Mouse (Mus musculus) midbrain, embryonic 14.5 days (tissue): ENCODE results near the gene Cmtm3. TPM values are rescaled to one million over a fixed set of nuclear protein-coding genes. Genes with fewer than 3 reads are reported as not detected.

ENCODE experiments used
- ATAC-seq: fragments of 200-750 bp; cut with Nextera tagmentation; 2 replicates; pipeline ENCODE4 v1.8.0; 2017; ENCODE audit warnings: moderate number of reproducible peaks, moderate library complexity; ENCODE audit not compliant: low FRiP score, low TSS enrichment
- DNase-seq: peaks from one replicate; pipeline ENCODE4 v3.0.0-alpha.2; 2015
- H3K27ac ChIP-seq: fragments of 300-500 bp; sonication (generic); replicated peaks from 2 replicates; pipeline ENCODE4 v1.5.1; 2014; ENCODE audit warnings: mild to moderate bottlenecking, low read depth, low read length, moderate library complexity
- H3K27me3 ChIP-seq: fragments of 300-500 bp; sonication (generic); 2 replicates; pipeline ENCODE4 v1.6.1; 2014; ENCODE audit warnings: low read length, control low read depth, mixed read lengths; ENCODE audit not compliant: control insufficient read depth, insufficient read depth
- H3K36me3 ChIP-seq: fragments of 300-500 bp; sonication (generic); 2 replicates; pipeline ENCODE4 v1.6.1; 2014; ENCODE audit warnings: low read length, control low read depth; ENCODE audit not compliant: control insufficient read depth, insufficient read depth
- H3K4me1 ChIP-seq: fragments of 300-500 bp; sonication (generic); 2 replicates; pipeline ENCODE4 v1.6.1; 2014; ENCODE audit warnings: mild to moderate bottlenecking, antibody characterized with exemption, low read length, control low read depth; ENCODE audit not compliant: control insufficient read depth, insufficient read depth
- H3K4me2 ChIP-seq: fragments of 300-500 bp; sonication (generic); 2 replicates; pipeline ENCODE4 v1.6.1; 2014; ENCODE audit warnings: mild to moderate bottlenecking, low read length, moderate library complexity
- H3K4me3 ChIP-seq: fragments of 300-500 bp; sonication (generic); replicated peaks from 2 replicates; pipeline ENCODE4 v1.5.1; 2014; ENCODE audit warnings: low read depth, low read length
- H3K9ac ChIP-seq: fragments of 300-500 bp; sonication (generic); replicated peaks from 2 replicates; pipeline ENCODE4 v1.6.1; 2014; ENCODE audit warnings: mild to moderate bottlenecking, low read length, moderate library complexity
- H3K9me3 ChIP-seq: fragments of 300-500 bp; sonication (generic); 2 replicates; pipeline ENCODE4 v1.6.1; 2016; ENCODE audit warnings: low read length, control low read depth, mixed read lengths; ENCODE audit not compliant: control insufficient read depth
- WGBS: fragments of 180-500 bp; shearing (Covaris S2); extraction: QIAGEN DNeasy Blood & Tissue Kit; methylation state at CpG from one replicate; pipeline ENCODE4 v1.1.7; 2014; 5-methylcytosine and 5-hydroxymethylcytosine counted together
- polyA plus RNA-seq: library from polyadenylated mRNA; unstranded; fragments of >200 nt; fragmentation: Nextera tagmentation; extraction: Ambion mirVana; gene quantifications from 2 replicates; pipeline ENCODE4 v1.2.1, GENCODE M21; 2014

Gene Cmtm3
- polyA plus RNA-seq, 1 experiment from 2014 or later, result 36.9 TPM

DNA sequence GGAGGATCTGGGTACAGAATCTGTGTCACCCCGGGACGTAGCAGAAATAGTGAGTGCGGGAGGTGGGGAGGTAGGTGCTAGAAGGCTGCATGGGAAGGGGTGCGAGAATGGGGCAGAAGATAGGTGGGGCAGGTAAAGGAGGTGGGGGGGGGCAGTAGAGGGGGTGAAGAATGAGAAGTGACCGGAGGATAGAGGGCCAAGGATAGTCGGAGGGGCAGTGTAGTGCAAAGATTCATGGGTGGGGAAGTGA, 698 bp downstream of the Cmtm3 start:
- Histone ChIP-seq H3K4me3 (peak overlapping the region; percentile 50), H3K4me2 (peak overlapping the region; percentile 88), H3K27ac (no peak overlapping the region), H3K27me3 (no peaks in the 10 kb centered on the region), H3K36me3 (no peaks in the 10 kb centered on the region), H3K4me1 (0 out of 2 replicates have a peak, but pooled peaks cover 7% of the 10 kb centered on the region), H3K9ac (peak overlapping the region; percentile 60), H3K9me3 (no peaks in the 10 kb centered on the region)
- 1% methylated on average over 6 of the region's 6 CpGs for WGBS
- DNase-seq (no peak), ATAC-seq (no peak; the same call in none of the 2 replicates)

DNA sequence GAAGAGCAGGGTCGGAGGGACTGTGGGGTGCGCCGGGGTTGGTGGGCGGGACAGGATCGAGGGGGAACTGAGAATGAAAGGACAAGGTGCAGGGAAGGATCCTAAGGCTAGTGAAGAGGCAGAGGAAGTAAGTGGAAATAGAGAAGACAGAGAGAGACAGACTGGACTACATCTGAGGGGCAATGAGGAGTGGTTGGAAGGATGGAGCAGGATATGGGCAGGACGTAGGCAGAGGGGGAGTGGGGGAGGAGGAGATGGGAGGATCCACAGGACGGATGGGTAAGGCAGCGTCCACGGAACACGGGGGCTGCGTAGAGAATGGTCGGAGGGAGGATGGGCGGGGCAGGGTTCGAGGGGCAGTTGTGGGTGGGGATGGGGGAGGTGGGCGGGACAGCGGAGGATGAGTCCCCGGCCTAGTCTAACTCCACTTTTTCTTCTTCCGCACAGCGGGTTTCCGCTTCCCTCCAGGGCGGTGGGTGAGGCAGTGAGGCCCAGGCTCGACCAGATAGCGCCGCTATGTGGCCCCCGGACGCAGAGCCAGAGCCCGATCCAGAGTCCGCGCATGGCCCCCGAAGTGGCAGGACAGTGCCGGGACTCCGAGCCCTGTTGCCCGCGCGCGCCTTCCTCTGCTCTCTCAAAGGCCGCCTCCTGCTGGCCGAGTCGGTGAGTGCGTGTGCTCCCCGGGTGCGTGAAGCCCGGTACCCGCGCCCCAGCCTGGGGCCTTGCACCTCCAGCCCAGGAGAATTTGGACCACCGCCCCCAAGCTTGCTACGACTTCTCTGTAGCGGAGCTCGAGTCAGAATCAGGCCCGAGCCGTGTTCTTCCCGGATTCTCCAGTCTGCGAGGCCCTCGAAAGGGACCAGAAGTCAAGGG, 1.3 kb downstream of the Cmtm3 start:
- DNase-seq (peak; percentile 81), ATAC-seq (peak; percentile 69)
- Histone ChIP-seq H3K27me3 (no peaks in the 10 kb centered on the region), H3K4me2 (peak overlapping the region; percentile 88), H3K4me1 (0 out of 2 replicates have a peak, but pooled peaks cover 7% of the 10 kb centered on the region), H3K9ac (peak overlapping the region; percentile 60), H3K27ac (0 out of 2 replicates have a peak overlapping the region, but pooled peaks have one; percentile 45), H3K9me3 (no peaks in the 10 kb centered on the region), H3K4me3 (peak overlapping the region; percentile 50), H3K36me3 (no peaks in the 10 kb centered on the region)
- under 1% methylated on average over 53 of the region's 54 CpGs for WGBS

DNA sequence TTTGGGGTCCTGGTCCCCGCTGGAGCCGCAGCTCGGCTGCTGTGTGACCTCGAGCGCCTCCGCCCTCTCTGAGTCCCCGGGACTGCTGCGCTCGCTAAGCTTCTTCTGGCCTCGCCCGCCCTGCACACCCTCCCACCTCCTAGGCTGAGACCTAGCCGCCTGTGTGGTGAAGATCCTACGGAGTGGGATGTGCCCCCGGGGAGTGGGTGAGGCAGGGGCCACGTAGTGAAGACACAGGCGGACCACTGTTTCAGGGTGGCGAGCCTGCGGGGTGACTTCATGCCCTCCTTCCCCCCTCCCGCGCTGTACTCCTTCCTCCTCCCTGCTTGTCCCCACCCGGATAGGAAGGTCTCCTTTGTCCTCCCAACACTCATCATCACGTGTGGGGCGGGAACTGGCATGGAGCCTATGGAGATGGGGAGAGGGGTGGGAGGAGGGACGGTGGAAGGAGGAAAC, 1.9 kb downstream of the Cmtm3 start:
- Histone ChIP-seq H3K4me2 (peak overlapping the region; percentile 88), H3K4me3 (peak overlapping the region; percentile 50), H3K9ac (peak overlapping the region; percentile 60), H3K27me3 (no peaks in the 10 kb centered on the region), H3K27ac (0 out of 2 replicates have a peak overlapping the region, but pooled peaks have one; percentile 45), H3K4me1 (0 out of 2 replicates have a peak, but pooled peaks cover 7% of the 10 kb centered on the region), H3K9me3 (no peaks in the 10 kb centered on the region), H3K36me3 (no peaks in the 10 kb centered on the region)
- ATAC-seq (peak; percentile 56), DNase-seq (peak; percentile 73)
- WGBS, result under 1% methylated on average over 24 of the region's 24 CpGs

DNA sequence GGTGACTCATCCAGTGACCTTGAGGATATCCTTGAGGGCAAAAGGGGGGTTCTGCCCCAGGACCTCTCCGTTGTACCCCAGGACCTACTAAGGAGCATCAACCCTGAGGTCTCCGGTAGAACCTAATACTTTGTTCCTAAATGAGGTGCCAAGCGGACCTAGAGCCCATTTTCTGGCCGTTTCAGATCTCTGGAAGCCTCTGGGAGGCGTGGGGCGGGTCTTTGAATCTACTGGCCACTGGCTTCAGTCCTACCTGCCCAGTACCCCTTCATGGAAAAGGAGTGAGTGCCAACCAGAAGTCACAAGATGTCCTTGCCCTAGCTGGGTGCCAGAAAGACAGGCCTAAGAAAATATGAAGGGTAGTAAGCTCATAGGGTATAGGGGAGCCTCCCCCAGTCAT, 2.5 kb downstream of the Cmtm3 start:
- DNase-seq (no peak), ATAC-seq (no peak)
- WGBS, result 43% methylated on average over 6 of the region's 6 CpGs
- Histone ChIP-seq H3K27ac (no peak overlapping the region), H3K4me2 (peak overlapping the region; percentile 88), H3K9me3 (no peaks in the 10 kb centered on the region), H3K36me3 (no peaks in the 10 kb centered on the region), H3K9ac (no peak overlapping the region), H3K4me1 (0 out of 2 replicates have a peak, but pooled peaks cover 7% of the 10 kb centered on the region), H3K4me3 (peak overlapping the region; percentile 50; the same call in 1 of the 2 replicates), H3K27me3 (no peaks in the 10 kb centered on the region)

DNA sequence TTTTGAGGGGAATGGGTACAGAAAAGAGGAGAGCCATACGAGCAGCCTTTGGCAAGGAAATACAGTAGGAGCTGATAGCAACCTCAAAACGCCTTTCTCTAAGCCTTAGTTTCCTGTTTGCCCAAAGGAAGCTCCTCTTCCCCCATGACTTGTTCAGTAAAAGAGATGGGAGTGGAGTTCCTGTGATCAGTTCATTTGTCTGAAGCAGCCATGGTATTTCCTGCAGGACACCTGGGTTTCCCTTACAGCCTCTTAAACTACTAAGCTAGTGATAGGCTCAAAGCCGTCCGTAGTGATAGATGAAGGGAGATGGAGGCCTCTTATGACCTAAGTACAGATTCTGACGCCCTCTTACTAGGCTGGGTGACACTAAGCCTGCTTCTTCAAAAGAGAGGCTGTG, 3.2 kb downstream of the Cmtm3 start:
- no peak overlapping the region for H3K4me2 ChIP-seq
- DNase-seq, result no peak
- H3K4me3 ChIP-seq, result no peak overlapping the region
- H3K9me3 ChIP-seq, result no peaks in the 10 kb centered on the region
- H3K36me3 ChIP-seq, result no peaks in the 10 kb centered on the region
- H3K27me3 ChIP-seq, result no peaks in the 10 kb centered on the region
- H3K27ac ChIP-seq, result no peak overlapping the region
- WGBS, result 88% methylated on average over 5 of the region's 5 CpGs
- ATAC-seq, result no peak
- 0 out of 2 replicates have a peak, but pooled peaks cover 7% of the 10 kb centered on the region for H3K4me1 ChIP-seq
- H3K9ac ChIP-seq, result no peak overlapping the region

- no peak overlapping the region for H3K9ac ChIP-seq
- H3K4me1 ChIP-seq, result 0 out of 2 replicates have a peak, but pooled peaks cover 7% of the 10 kb centered on the region
- H3K9me3 ChIP-seq, result no peaks in the 10 kb centered on the region
- H3K36me3 ChIP-seq, result no peaks in the 10 kb centered on the region
- H3K4me3 ChIP-seq, result no peak overlapping the region
- H3K4me2 ChIP-seq, result no peak overlapping the region
- WGBS, result 14% methylated on average over 7 of the region's 7 CpGs
- H3K27me3 ChIP-seq, result no peaks in the 10 kb centered on the region
- ATAC-seq, result peak; percentile 54; the same call in 1 of the 2 replicates
- no peak overlapping the region for H3K27ac ChIP-seq
- DNase-seq, result peak; percentile 93
Observed at GRCm38 (mm10) chr8:104343957-104344356, 4.7 kb downstream of the Cmtm3 start.

DNA sequence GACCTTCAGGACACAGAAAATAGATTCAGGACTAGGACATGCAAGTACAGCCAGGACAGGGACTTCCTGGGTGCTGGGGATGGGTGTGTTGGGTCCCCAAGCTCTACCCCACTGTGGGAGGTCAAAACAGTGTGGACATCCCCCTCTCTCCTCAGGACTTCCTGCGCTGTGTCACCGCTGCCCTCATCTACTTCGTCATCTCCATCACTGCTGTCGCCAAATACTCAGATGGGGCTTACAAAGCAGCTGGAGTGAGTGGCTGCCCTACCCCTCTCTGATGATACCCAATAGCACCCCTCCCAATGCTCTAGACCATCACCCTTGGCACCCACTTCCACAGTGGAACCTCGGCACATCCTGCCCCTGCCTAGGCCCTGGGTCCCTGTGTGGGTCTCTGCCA, 5.4 kb downstream of the Cmtm3 start:
- Histone ChIP-seq H3K9ac (no peak overlapping the region), H3K36me3 (no peaks in the 10 kb centered on the region), H3K4me2 (no peak overlapping the region), H3K9me3 (no peaks in the 10 kb centered on the region), H3K27ac (no peak overlapping the region), H3K4me3 (no peak overlapping the region), H3K4me1 (0 out of 2 replicates have a peak, but pooled peaks cover 7% of the 10 kb centered on the region), H3K27me3 (no peaks in the 10 kb centered on the region)
- WGBS, result 92% methylated on average over 5 of the region's 5 CpGs
- no peak for DNase-seq
- no peak for ATAC-seq

DNA sequence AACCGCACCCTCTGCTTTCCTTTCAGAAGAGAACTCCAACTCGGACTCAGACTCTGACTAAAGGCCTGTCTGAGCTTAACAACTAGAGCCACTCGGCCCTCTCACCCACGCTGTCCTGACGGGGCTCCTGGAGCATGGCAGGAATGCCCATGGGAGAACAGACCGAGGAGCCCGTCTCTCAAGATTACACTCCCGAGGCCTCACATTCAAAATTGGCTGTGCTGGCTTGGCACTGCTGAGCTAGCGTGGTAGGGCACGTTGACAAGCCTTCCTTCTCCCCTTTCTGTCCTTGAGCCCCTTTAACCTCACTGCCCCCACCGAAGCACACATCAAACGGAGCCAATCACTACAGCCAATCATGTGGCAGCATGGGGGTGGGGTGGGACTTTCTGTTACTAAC, 7.5 kb downstream of the Cmtm3 start:
- ATAC-seq, result no peak
- no peak for DNase-seq
- 53% methylated on average over 12 of the region's 12 CpGs for WGBS
- H3K9me3 ChIP-seq, result no peaks in the 10 kb centered on the region
- no peak overlapping the region for H3K4me2 ChIP-seq
- H3K27ac ChIP-seq, result no peak overlapping the region
- no peak overlapping the region for H3K9ac ChIP-seq
- H3K36me3 ChIP-seq, result no peaks in the 10 kb centered on the region
- no peaks in the 10 kb centered on the region for H3K27me3 ChIP-seq
- H3K4me3 ChIP-seq, result no peak overlapping the region
- H3K4me1 ChIP-seq, result no peaks in the 10 kb centered on the region

DNA sequence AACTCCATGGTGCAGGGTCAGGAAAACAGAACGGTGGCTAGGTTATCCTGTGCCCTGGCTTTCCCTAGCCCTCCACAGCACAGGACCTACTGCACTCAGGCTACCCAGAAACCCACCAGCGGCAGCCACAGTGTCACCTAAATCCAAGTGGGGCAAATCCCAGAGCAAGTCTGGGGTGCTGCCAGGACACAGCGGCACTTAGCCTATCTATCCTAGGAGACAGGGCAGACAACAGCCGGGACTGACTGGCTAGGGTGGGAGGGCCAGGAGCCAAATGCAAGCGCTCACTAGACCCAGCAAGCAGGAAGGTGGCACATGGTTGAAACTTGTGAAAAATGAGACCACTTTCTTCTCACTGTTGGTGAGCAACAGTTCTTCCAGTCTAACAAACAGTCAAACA, 9.8 kb downstream of the Cmtm3 start:
- no peaks in the 10 kb centered on the region for H3K4me1 ChIP-seq
- no peak overlapping the region for H3K4me3 ChIP-seq
- no peak overlapping the region for H3K4me2 ChIP-seq
- H3K27ac ChIP-seq, result no peak overlapping the region
- WGBS, result 88% methylated on average over 5 of the region's 5 CpGs
- no peaks in the 10 kb centered on the region for H3K9me3 ChIP-seq
- no peak for DNase-seq
- no peak for ATAC-seq
- no peak overlapping the region for H3K9ac ChIP-seq
- H3K36me3 ChIP-seq, result no peaks in the 10 kb centered on the region
- no peaks in the 10 kb centered on the region for H3K27me3 ChIP-seq
